Mouse (Mus musculus) hindbrain, embryonic 11.5 days (tissue): Measurements from ENCODE around the gene Sys1. TPM values are rescaled to one million over a fixed set of nuclear protein-coding genes. Genes with fewer than 3 reads are reported as not detected.
A peak's percentile ranks its signal among the peaks of the same experiment; 100 is the strongest.

ENCODE experiments used
- ATAC-seq: fragments of 200-750 bp; cut with Nextera tagmentation; 2 replicates; pipeline ENCODE4 v1.8.0; 2017; ENCODE audit warnings: mild to moderate bottlenecking, moderate TSS enrichment, moderate library complexity; ENCODE audit not compliant: low FRiP score
- DNase-seq: peaks from one replicate; pipeline ENCODE4 v3.0.0-alpha.2; 2015; ENCODE audit warnings: low spot score
- H3K27ac ChIP-seq: fragments of 300-500 bp; sonication (generic); 2 replicates; pipeline ENCODE4 v1.5.1; 2014; ENCODE audit warnings: mild to moderate bottlenecking, low read depth, low read length
- H3K27me3 ChIP-seq: fragments of 300-500 bp; sonication (generic); 2 replicates; pipeline ENCODE4 v1.6.1; 2014; ENCODE audit warnings: mild to moderate bottlenecking, low read length, moderate library complexity, mixed read lengths; ENCODE audit not compliant: control insufficient read depth, insufficient read depth
- H3K36me3 ChIP-seq: fragments of 300-500 bp; sonication (generic); 2 replicates; pipeline ENCODE4 v1.6.1; 2014; ENCODE audit warnings: mild to moderate bottlenecking, low read length, moderate library complexity, mixed read lengths; ENCODE audit not compliant: control insufficient read depth, insufficient read depth
- H3K4me1 ChIP-seq: fragments of 300-500 bp; sonication (generic); replicated peaks from 2 replicates; pipeline ENCODE4 v1.6.1; 2014; ENCODE audit warnings: low read length, mixed read lengths; ENCODE audit not compliant: control insufficient read depth, insufficient read depth
- H3K4me2 ChIP-seq: fragments of 300-500 bp; sonication (generic); replicated peaks from 2 replicates; pipeline ENCODE4 v1.6.1; 2014; ENCODE audit warnings: mild to moderate bottlenecking, low read depth, low read length
- H3K4me3 ChIP-seq: fragments of 300-500 bp; sonication (generic); 2 replicates; pipeline ENCODE4 v1.5.1; 2014; ENCODE audit warnings: low read depth, low read length
- H3K9ac ChIP-seq: fragments of 300-500 bp; sonication (generic); 2 replicates; pipeline ENCODE4 v1.6.1; 2014; ENCODE audit warnings: low read depth, low read length
- H3K9me3 ChIP-seq: fragments of 300-500 bp; sonication (generic); 2 replicates; pipeline ENCODE4 v1.6.1; 2016; ENCODE audit warnings: low read length; ENCODE audit not compliant: control insufficient read depth
- WGBS: fragments of 180-500 bp; shearing (Covaris S2); extraction: QIAGEN DNeasy Blood & Tissue Kit; methylation state at CpG from one replicate; pipeline ENCODE4 v1.1.7; 2014; 5-methylcytosine and 5-hydroxymethylcytosine counted together
- polyA plus RNA-seq: library from polyadenylated mRNA; unstranded; fragments of >200 nt; fragmentation: Nextera tagmentation; extraction: Ambion mirVana; gene quantifications from 2 replicates; pipeline ENCODE4 v1.2.1, GENCODE M21; 2014

Gene Sys1
- polyA plus RNA-seq, 1 experiment from 2014 or later: 72.2 TPM

DNA sequence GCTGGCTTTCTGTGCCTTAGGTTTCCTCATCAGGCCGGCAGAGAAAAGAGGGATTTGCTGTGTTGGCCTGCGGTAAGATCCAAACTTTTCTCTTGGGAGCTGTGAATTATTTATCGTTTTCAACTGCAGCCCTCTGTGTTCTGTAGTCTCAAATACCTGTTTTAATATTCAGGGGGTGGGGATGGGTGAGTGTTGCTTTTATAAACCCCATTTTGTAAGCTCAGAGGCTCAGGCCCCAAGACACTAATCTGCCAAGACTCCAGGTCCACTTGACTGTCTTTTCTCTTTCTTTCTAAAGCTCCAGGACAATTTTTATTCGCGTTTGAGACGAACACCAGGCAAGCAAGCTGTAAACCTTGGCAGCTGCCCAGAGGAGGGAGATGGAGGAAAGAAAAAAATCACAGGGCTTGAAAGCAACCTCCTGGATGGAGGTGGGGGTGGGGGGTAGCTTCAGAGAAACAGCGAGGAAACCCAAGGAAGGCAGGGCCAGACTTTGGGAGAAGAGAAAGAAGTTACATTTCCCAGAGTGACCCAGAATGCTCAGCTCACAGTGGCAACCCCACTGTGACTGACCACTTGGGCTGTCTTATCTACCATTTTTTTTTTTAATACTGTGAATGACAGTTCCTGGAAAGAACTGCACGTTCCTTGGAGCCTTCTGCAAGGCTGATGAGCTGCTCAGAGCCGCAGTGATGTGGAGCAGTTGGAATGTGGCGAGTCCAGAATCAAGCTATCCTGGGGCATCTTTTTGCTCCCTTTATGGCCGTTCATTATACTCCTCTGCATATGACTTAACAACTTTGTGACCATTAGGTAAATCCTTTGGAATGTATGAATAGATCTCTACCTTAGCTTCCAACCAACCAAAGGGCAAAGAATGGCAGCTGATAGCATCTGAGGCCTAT lies 61.8 kb downstream of the Sys1 start:
- no peak overlapping the region for H3K4me2 ChIP-seq
- no peak for ATAC-seq
- no peak overlapping the region for H3K9ac ChIP-seq
- H3K4me1 ChIP-seq: no peaks in the 10 kb centered on the region
- H3K27ac ChIP-seq: no peak overlapping the region
- DNase-seq: no peak
- H3K9me3 ChIP-seq: no peaks in the 10 kb centered on the region
- no peak overlapping the region for H3K4me3 ChIP-seq
- WGBS: 76% methylated on average over 11 of the region's 11 CpGs
- no peaks in the 10 kb centered on the region for H3K27me3 ChIP-seq
- H3K36me3 ChIP-seq: no peaks in the 10 kb centered on the region

DNA sequence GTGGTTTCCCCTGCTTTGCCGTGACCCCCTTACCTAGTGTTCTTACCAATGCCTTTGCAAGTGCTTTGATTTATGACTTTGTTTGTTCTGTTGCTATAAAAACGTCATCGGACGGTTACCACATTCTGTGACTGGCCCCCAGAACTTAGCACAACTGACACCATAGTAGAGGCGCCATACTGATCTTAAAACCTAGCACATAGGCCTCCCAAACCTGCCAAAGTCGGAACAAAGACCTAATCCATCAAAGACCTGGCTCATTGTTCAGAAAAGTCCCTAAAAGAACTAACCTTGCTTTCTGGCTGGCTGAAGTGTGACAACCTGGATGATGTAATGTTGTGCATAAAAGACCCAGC lies 62.4 kb downstream of the Sys1 start:
- ATAC-seq (no peak), DNase-seq (no peak)
- H3K36me3 ChIP-seq: no peaks in the 10 kb centered on the region
- H3K4me2 ChIP-seq: no peak overlapping the region
- H3K27me3 ChIP-seq: no peaks in the 10 kb centered on the region
- no peak overlapping the region for H3K9ac ChIP-seq
- no peaks in the 10 kb centered on the region for H3K9me3 ChIP-seq
- no peak overlapping the region for H3K4me3 ChIP-seq
- WGBS: 83% methylated on average over 6 of the region's 6 CpGs
- no peak overlapping the region for H3K27ac ChIP-seq
- H3K4me1 ChIP-seq: no peaks in the 10 kb centered on the region

DNA sequence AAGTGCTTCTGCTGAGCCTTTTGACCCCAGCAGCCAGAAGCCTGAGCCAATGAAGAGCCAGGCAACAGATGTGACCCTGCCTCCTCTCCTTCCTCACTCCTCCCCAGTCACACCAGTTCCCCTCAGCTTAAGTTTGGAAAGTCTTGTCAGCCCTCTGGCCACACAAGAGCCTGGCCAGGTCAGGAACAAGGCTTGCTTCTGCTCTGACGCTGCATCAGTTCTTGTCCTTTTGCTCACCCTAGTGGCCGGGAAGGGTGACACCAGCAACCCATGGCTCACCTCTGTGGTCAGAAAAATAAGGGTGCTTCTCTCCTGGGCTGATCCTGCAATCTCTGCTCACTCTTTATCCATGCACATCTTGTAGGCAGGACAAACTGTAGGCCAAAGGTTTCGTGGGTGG lies 64.0 kb downstream of the Sys1 start:
- Histone ChIP-seq H3K4me1 (no peaks in the 10 kb centered on the region), H3K27me3 (no peaks in the 10 kb centered on the region), H3K27ac (no peak overlapping the region), H3K9ac (no peak overlapping the region), H3K4me3 (no peak overlapping the region), H3K4me2 (no peak overlapping the region), H3K9me3 (no peaks in the 10 kb centered on the region), H3K36me3 (no peaks in the 10 kb centered on the region)
- WGBS: 12% methylated on average over 3 of the region's 3 CpGs
- no peak for ATAC-seq
- DNase-seq: peak; percentile 43

DNA sequence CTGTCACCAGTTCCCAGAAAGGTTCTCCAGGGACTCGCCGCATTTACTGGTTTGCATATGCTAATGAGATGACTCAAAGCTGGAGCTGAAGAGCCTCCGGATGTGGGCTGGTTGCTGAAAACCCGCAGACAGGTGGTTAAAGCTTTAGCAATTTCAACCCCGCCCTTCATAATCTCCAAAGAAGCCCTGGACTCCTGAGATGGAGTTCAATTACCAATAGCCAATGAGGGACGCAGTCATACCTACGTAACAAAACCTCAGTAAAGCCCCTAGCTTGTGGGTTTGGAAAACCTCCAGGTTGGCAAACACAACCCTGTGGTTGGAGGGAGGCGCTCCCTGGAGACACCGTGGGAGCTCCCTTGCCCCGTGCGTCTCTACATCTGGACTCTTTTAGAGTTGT lies 65.1 kb downstream of the Sys1 start:
- no peak for ATAC-seq
- H3K27me3 ChIP-seq: no peaks in the 10 kb centered on the region

DNA sequence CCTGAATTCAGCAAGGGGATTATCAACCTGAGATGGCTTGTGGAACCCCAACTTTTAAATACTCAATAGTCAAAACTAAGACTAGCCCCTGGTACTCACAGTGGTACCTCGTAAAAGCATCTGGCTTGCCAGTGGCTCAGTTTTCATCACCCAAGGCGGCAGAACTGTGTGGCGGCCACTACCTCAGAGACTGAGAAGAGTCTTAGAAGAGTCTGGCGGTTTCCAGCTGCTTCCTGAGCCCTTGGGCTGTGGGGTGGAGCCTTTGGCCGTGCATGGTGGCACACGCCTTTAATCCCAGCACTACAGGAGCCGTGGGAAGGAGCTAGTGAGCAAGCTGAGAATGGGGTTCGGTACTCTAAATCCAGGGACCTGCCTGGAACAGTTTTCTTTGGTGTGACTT lies 65.5 kb downstream of the Sys1 start:
- no peak overlapping the region for H3K4me2 ChIP-seq
- no peak overlapping the region for H3K27ac ChIP-seq
- H3K9ac ChIP-seq: no peak overlapping the region
- 34% methylated on average over 8 of the region's 8 CpGs for WGBS
- DNase-seq (no peak), ATAC-seq (no peak)
- H3K4me1 ChIP-seq: no peaks in the 10 kb centered on the region
- H3K27me3 ChIP-seq: no peaks in the 10 kb centered on the region
- H3K4me3 ChIP-seq: no peak overlapping the region
- no peaks in the 10 kb centered on the region for H3K9me3 ChIP-seq
- no peaks in the 10 kb centered on the region for H3K36me3 ChIP-seq

More for the DNA sequence above, 65.1 kb downstream of the Sys1 start:
- Histone ChIP-seq H3K9ac (no peak overlapping the region), H3K9me3 (no peaks in the 10 kb centered on the region), H3K27ac (no peak overlapping the region), H3K4me3 (no peak overlapping the region), H3K4me2 (no peak overlapping the region), H3K4me1 (no peaks in the 10 kb centered on the region), H3K36me3 (no peaks in the 10 kb centered on the region)
- WGBS: 15% methylated on average over 11 of the region's 11 CpGs
- no peak for DNase-seq

DNA sequence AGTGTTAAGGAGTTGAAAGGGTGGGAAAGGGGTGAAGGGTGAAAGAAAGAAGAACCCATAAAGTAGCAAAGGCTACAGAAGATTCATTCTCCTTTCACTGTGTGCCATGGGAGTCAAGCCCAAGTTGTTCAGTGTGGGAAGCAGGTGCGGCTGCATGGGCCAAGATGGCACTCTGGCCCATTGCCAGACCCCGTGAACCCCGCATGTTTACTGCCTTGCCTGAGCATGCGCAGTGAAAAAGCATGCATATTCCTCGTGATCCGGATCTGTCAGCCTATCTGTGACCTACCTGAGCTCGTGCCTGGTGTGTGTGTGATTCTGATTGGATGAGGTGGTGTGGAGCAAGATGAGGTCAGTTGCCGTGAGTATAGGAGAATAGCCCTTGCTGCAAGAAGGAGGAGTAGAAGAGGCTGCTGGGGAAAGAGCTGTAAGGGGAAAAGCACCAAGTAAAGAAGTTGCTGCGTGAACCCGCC lies 66.6 kb downstream of the Sys1 start:
- Histone ChIP-seq H3K27ac (no peak overlapping the region), H3K9ac (no peak overlapping the region), H3K36me3 (no peaks in the 10 kb centered on the region), H3K9me3 (no peaks in the 10 kb centered on the region), H3K4me3 (no peak overlapping the region), H3K27me3 (no peaks in the 10 kb centered on the region), H3K4me2 (no peak overlapping the region), H3K4me1 (no peaks in the 10 kb centered on the region)
- ATAC-seq (no peak), DNase-seq (no peak)
- 86% methylated on average over 10 of the region's 10 CpGs for WGBS

DNA sequence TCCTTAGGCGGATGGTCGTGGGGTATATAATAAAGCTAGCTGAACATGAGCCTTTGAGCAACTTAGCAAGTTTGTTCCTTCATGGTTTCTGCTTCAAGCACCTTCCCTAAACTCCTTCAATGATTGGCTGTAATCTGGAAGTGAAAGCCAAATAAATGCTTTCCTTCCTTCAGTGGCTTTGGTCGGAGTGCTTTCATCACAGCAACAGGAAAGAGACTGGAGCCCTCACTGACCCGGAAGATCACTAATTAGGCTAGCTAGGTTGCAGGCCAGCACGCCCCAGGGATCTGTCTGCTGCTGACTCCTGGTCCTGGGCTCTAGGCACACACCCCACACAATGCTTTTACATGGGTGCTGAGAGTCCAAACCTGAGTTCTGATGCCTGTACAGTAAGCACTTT lies 71.8 kb downstream of the Sys1 start:
- Histone ChIP-seq H3K27ac (no peak overlapping the region), H3K4me3 (no peak overlapping the region), H3K4me1 (no peaks in the 10 kb centered on the region), H3K36me3 (no peaks in the 10 kb centered on the region), H3K9ac (no peak overlapping the region), H3K9me3 (no peaks in the 10 kb centered on the region), H3K27me3 (no peaks in the 10 kb centered on the region), H3K4me2 (no peak overlapping the region)
- no peak for ATAC-seq
- WGBS: 70% methylated on average over 5 of the region's 5 CpGs
- no peak for DNase-seq

Other genes starting within 250 kb of the Sys1 start
- gene Wfdc15b, start 235.3 kb upstream of the Sys1 start, polyA plus RNA-seq: not detected in 2 replicates
- not detected in 2 replicates for gene Svs2, start 218.5 kb upstream of the Sys1 start, polyA plus RNA-seq
- gene Svs3b, start 200.3 kb upstream of the Sys1 start, polyA plus RNA-seq: not detected in 2 replicates
- gene Svs4, start 178.5 kb upstream of the Sys1 start, polyA plus RNA-seq: not detected in 2 replicates
- gene Svs3a, start 167.7 kb upstream of the Sys1 start, polyA plus RNA-seq: not detected in 2 replicates
- not detected in 2 replicates for gene Svs6, start 140.2 kb upstream of the Sys1 start, polyA plus RNA-seq
- not detected in 2 replicates for gene Svs5, start 124.2 kb upstream of the Sys1 start, polyA plus RNA-seq
- gene Slpi, start 67.9 kb upstream of the Sys1 start, polyA plus RNA-seq: 0.43 and 0.46 TPM in 2 replicates
- not detected in 2 replicates for gene Rbpjl, start 53.8 kb upstream of the Sys1 start, polyA plus RNA-seq
- 0.71 and 0.91 TPM in 2 replicates for gene Matn4, start 51.8 kb upstream of the Sys1 start, polyA plus RNA-seq
- gene Sdc4, start 13.1 kb upstream of the Sys1 start, polyA plus RNA-seq: 9.8 and 11.6 TPM in 2 replicates
- gene Gm20458, start 4.0 kb downstream of the Sys1 start, polyA plus RNA-seq: 4.8 and 5.4 TPM in 2 replicates
- gene Trp53tg5, start 16.8 kb downstream of the Sys1 start, polyA plus RNA-seq: not detected in 2 replicates
- gene Dbndd2, start 29.1 kb downstream of the Sys1 start, polyA plus RNA-seq: 2.4 and 3.8 TPM in 2 replicates
- 47.9 and 56.8 TPM in 2 replicates for gene Pigt, start 40.6 kb downstream of the Sys1 start, polyA plus RNA-seq
- gene Wfdc2, start 105.4 kb downstream of the Sys1 start, polyA plus RNA-seq: 22.9 TPM in 2 replicates
- not detected in 2 replicates for gene Spint3, start 116.5 kb downstream of the Sys1 start, polyA plus RNA-seq
- gene Wfdc6a, start 128.5 kb downstream of the Sys1 start, polyA plus RNA-seq: not detected in 2 replicates
- not detected in 2 replicates for gene Eppin, start 136.6 kb downstream of the Sys1 start, polyA plus RNA-seq
- gene Wfdc6b, start 156.6 kb downstream of the Sys1 start, polyA plus RNA-seq: not detected in 2 replicates
- not detected in 2 replicates for gene Wfdc8, start 156.7 kb downstream of the Sys1 start, polyA plus RNA-seq
- gene Wfdc16, start 181.8 kb downstream of the Sys1 start, polyA plus RNA-seq: not detected in 2 replicates
- not detected in 2 replicates for gene Wfdc10, start 199.1 kb downstream of the Sys1 start, polyA plus RNA-seq
- not detected in 2 replicates for gene Wfdc9, start 199.6 kb downstream of the Sys1 start, polyA plus RNA-seq
- not detected in 2 replicates for gene Wfdc11, start 217.1 kb downstream of the Sys1 start, polyA plus RNA-seq
- 0.24 TPM in 1 of 2 replicates, not detected in the other for gene Wfdc13, start 228.1 kb downstream of the Sys1 start, polyA plus RNA-seq
- not detected in 2 replicates for gene Spint4, start 241.5 kb downstream of the Sys1 start, polyA plus RNA-seq